In the genomic region with DNA sequence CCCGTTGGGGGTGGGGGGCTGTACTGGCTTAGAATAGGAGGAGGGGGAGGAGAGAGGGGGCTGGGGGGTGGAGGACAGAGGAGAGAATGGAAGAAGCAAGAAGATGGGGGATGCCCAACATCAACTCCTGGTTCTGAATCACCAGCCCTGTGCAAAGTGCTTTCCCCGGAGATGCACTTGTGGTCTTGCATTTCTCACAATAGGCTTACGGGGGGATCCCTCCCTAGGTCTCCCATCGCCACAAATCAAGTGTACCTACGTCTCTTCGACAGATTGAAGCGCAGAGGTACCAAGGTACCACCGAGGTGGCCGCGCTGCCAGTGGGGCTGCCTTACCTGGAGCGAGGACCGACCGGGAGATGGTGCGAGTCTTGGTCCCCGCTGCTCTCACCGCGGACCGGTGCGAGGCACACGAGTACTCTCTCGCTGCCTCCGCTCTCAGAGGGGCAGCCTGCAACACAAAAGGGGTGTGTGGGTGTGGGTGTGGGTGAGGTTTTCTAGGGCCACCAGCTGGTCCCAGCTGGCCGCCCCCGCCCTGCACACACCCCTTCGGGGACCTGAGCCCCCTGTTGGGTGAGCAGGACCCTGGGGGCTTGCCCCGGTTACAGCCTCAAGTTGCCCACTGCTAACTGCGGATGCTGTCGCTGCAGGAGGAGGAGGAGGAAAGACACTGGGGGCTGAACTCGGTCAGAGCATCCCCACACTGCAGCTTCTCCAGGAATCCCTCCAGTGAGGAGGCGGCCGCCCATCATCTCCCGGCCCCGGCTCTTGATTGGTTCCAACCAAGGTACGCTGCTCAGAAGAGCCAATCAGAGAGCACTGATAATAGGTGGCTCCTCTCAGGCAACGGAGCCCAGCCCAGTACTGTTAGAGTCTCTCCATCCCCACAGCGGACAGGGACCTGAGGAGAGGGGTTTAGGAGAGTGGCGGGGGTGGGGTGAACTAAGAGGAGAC, we compare ENCODE assay signal across 8 mouse cellular contexts. TPM values are rescaled to one million over a fixed set of nuclear protein-coding genes. Genes with fewer than 3 reads are reported as not detected.
DNase-seq lines count a peak whose midpoint lies in the region; ATAC-seq and TF ChIP-seq lines count a peak whose summit lies in the region.

A gene (minus strand): TSS at position 742 of the 953 bp plus-strand sequence.

- peak within 1 kb of the TSS; percentile 79 for H3K9ac ChIP-seq in hindbrain, postnatal 0 days (replicated peaks; ENCODE audit: low read length)
- H3K9ac ChIP-seq in limb, embryonic 13.5 days = peak within 1 kb of the TSS; percentile 45
- peak within 1 kb of the TSS; percentile 83 for H3K9ac ChIP-seq in midbrain, postnatal 0 days (replicated peaks; ENCODE audit: low read length, poor library complexity, severe bottlenecking)

- no peaks in the 10 kb centered on the region for H3K36me3 ChIP-seq in hindbrain, postnatal 0 days (ENCODE audit: insufficient read depth, low read length)
- H3K36me3 ChIP-seq in limb, embryonic 13.5 days = no peaks in the 10 kb centered on the region
- no peaks in the 10 kb centered on the region for H3K36me3 ChIP-seq in midbrain, postnatal 0 days (ENCODE audit: insufficient read depth, low read length)
- H3K36me3 ChIP-seq in testis, adult 2 months (ENCODE audit: control insufficient read depth, insufficient read depth, low read length) = no peaks in the 10 kb centered on the region

- peak within 1 kb of the TSS; percentile 90 for H3K27ac ChIP-seq in hindbrain, postnatal 0 days
- no peak within 1 kb of the TSS for H3K27ac ChIP-seq in limb, embryonic 13.5 days
- peak within 1 kb of the TSS; percentile 90 for H3K27ac ChIP-seq in midbrain, postnatal 0 days (ENCODE audit: low read depth, low read length)
- no peak within 1 kb of the TSS for H3K27ac ChIP-seq in testis, adult 2 months (ENCODE audit: control insufficient read depth, insufficient read depth, low read depth, low read length)

- TF ChIP-seq POLR2A in testis, adult 2 months (IDR thresholded peaks at IDR 0.05; ENCODE audit: control insufficient read depth, low read depth, low read length) = no peak

- intact Hi-C loops in heart, postnatal 25 days (cut with DNase I) = no loop called here

- no peaks in the 10 kb centered on the region for H3K9me3 ChIP-seq in hindbrain, postnatal 0 days (ENCODE audit: low read length)
- H3K9me3 ChIP-seq in limb, embryonic 13.5 days = no peaks in the 10 kb centered on the region
- no peaks in the 10 kb centered on the region for H3K9me3 ChIP-seq in midbrain, postnatal 0 days (ENCODE audit: low read length)

- H3K4me2 ChIP-seq in hindbrain, postnatal 0 days (ENCODE audit: low read depth, low read length) = peak within 1 kb of the TSS; percentile 97
- peak within 1 kb of the TSS; percentile 96 for H3K4me2 ChIP-seq in limb, embryonic 13.5 days (replicated peaks)
- peak within 1 kb of the TSS; percentile 88 for H3K4me2 ChIP-seq in midbrain, postnatal 0 days (ENCODE audit: low read depth, low read length, poor library complexity, severe bottlenecking)

- H3K27me3 ChIP-seq in hindbrain, postnatal 0 days (ENCODE audit: insufficient read depth, low read length) = no peaks in the 10 kb centered on the region
- H3K27me3 ChIP-seq in limb, embryonic 13.5 days = peaks cover 53% of the 10 kb centered on the region
- no peaks in the 10 kb centered on the region for H3K27me3 ChIP-seq in midbrain, postnatal 0 days (ENCODE audit: insufficient read depth, low read length)
- no peaks in the 10 kb centered on the region; the same call in 1 of the 2 replicates for H3K27me3 ChIP-seq in testis, adult 2 months (ENCODE audit: control insufficient read depth, insufficient read depth, low read length)

- TF ChIP-seq CTCF in hindbrain, postnatal 0 days (IDR thresholded peaks at IDR 0.05; ENCODE audit: low read depth) = no peak
- TF ChIP-seq CTCF in midbrain, postnatal 0 days (IDR thresholded peaks at IDR 0.05) = no peak
- no peak for TF ChIP-seq CTCF in testis, adult 2 months (IDR thresholded peaks at IDR 0.05; ENCODE audit: control insufficient read depth, insufficient read depth, insufficient replicate concordance, low read depth, low read length)

- peak within 1 kb of the TSS; percentile 80 for H3K4me3 ChIP-seq in hindbrain, postnatal 0 days (ENCODE audit: low read length)
- peak within 1 kb of the TSS; percentile 54 for H3K4me3 ChIP-seq in limb, embryonic 13.5 days
- H3K4me3 ChIP-seq in midbrain, postnatal 0 days (ENCODE audit: low read depth, low read length) = peak within 1 kb of the TSS; percentile 83
- H3K4me3 ChIP-seq in testis, adult 2 months (ENCODE audit: control insufficient read depth, low read depth, low read length) = peak within 1 kb of the TSS; percentile 54

- peak; percentile 93 for DNase-seq in heart, adult 11 months
- DNase-seq in heart, postnatal 25 days (ENCODE audit: low spot score) = no peak
- DNase-seq in cerebellum, adult 9-10 months = peak; percentile 96
- DNase-seq in hindbrain, postnatal 0 days (ENCODE audit: low spot score) = peak; percentile 94
- peak; percentile 97 for DNase-seq in midbrain, postnatal 0 days (ENCODE audit: low spot score)

- ATAC-seq in frontal cortex, adult (ENCODE audit: low TSS enrichment) = peak; percentile 92
- peak; percentile 98 for ATAC-seq in hindbrain, postnatal 0 days
- peak; percentile 97 for ATAC-seq in limb, embryonic 13.5 days (ENCODE audit: low FRiP score, low read depth)
- ATAC-seq in midbrain, postnatal 0 days (ENCODE audit: low FRiP score) = peak; percentile 98

- under 1% methylated on average over 33 of the region's 37 CpGs for WGBS in hindbrain, postnatal 0 days
- 2% methylated on average over 37 of the region's 37 CpGs for WGBS in limb, embryonic 13.5 days
- 1% methylated on average over 36 of the region's 37 CpGs for WGBS in midbrain, postnatal 0 days

- H3K4me1 ChIP-seq in hindbrain, postnatal 0 days (ENCODE audit: insufficient read depth, low read length) = no peaks in the 10 kb centered on the region
- H3K4me1 ChIP-seq in limb, embryonic 13.5 days = peaks cover 15% of the 10 kb centered on the region
- no peaks in the 10 kb centered on the region for H3K4me1 ChIP-seq in midbrain, postnatal 0 days (ENCODE audit: insufficient read depth, low read length)
- H3K4me1 ChIP-seq in testis, adult 2 months (ENCODE audit: control insufficient read depth, insufficient read depth, low read length) = peaks cover 12% of the 10 kb centered on the region

RNA-seq across cellular contexts. Expression of the gene that starts here (rescaled TPM):
- total RNA-seq in heart, postnatal 25 days (2021) = under 1 TPM; 0.05 to 0.06 TPM
- 96.1 TPM in 2 replicates for total RNA-seq in hindbrain, postnatal 0 days (2014; rRNA removed)
- polyA plus RNA-seq in hindbrain, postnatal 0 days (2015; fragmentation: Nextera tagmentation; extraction: Ambion mirVana) = 145 and 147 TPM in 2 replicates
- polyA plus RNA-seq in limb, embryonic 13.5 days (2015; fragmentation: Nextera tagmentation; extraction: Ambion mirVana) = 2.1 and 2.2 TPM in 2 replicates
- total RNA-seq in midbrain, postnatal 0 days (2014; rRNA removed) = 111 and 123 TPM in 2 replicates
- polyA plus RNA-seq in midbrain, postnatal 0 days (2015; fragmentation: Nextera tagmentation; extraction: Ambion mirVana) = 134 and 141 TPM in 2 replicates
- polyA plus RNA-seq in testis, adult 2 months (2012; rRNA removed) = 0.27 and 0.51 TPM in 2 replicates

Comparison
In these comparisons a context has a peak if more than half of its experiments do, and no peak if none do; other contexts are left out.
1. RNA of the gene that starts here (total RNA-seq): 111 to 123 TPM in midbrain, postnatal 0 days and 96.1 TPM in hindbrain, postnatal 0 days; 0.05 to 0.06 TPM in heart, postnatal 25 days; every median in the first group is over 10 times any median in the second.
2. RNA of the gene that starts here (polyA plus RNA-seq): 145 to 147 TPM in hindbrain, postnatal 0 days and 134 to 141 TPM in midbrain, postnatal 0 days; 2.1 to 2.2 TPM in limb, embryonic 13.5 days and 0.27 to 0.51 TPM in testis, adult 2 months; every median in the first group is over 10 times any median in the second.
3. H3K27ac ChIP-seq: peak in hindbrain, postnatal 0 days (single experiment) and midbrain, postnatal 0 days (single experiment); none in limb, embryonic 13.5 days (single experiment) and testis, adult 2 months (single experiment).
4. Peak in every context shown above with its lines, with median percentiles within 50 percentile points of each other: ATAC-seq, H3K4me2 ChIP-seq, H3K4me3 ChIP-seq and H3K9ac ChIP-seq.